Mouse (Mus musculus) heart, postnatal 36 days (tissue): ENCODE results near the gene 3110009E18Rik. TPM values are rescaled to one million over a fixed set of nuclear protein-coding genes. Genes with fewer than 3 reads are reported as not detected.
A peak's percentile ranks its signal among the peaks of the same experiment; 100 is the strongest.

ENCODE experiments used
- DNase-seq, 2 experiments: peaks; one replicate each; pipeline ENCODE4 v3.0.0; 2021 to 2022
- intact Hi-C: fragments of 180-260 bp; cut with DNase I; formaldehyde crosslinking; loops from one replicate; pipeline ENCODE4 v1.15.1; 2025
- total RNA-seq, 2 experiments: library from RNA; stranded (reverse); gene quantifications; 2 replicates each; pipeline ENCODE4 v1.2.3; 2021

3110009E18Rik gene
- total RNA-seq, 2 experiments from 2014 or later = 4.3 to 7.5 TPM

DNA sequence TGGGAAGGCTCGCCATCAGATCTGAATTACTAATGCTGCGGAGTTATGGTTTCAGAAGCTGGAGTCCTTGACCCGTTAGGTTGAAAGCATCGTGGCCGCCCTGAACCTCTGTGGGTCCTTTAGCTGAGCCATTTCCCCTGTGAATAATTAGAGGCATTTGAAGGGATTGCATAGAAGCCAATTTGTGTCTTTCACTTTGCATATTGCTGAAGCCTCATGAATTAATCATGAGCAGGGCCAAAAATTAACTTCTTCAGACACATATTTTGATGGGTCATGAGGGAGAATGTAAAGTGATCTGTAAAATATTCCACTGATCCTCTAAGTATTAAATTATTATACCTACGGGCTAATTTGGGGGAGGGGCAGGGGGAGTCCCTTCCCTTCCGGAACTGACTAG is 66.1 kb downstream of the 3110009E18Rik start:
- DNase-seq = no peak
- intact Hi-C loops = no loop called here

DNA sequence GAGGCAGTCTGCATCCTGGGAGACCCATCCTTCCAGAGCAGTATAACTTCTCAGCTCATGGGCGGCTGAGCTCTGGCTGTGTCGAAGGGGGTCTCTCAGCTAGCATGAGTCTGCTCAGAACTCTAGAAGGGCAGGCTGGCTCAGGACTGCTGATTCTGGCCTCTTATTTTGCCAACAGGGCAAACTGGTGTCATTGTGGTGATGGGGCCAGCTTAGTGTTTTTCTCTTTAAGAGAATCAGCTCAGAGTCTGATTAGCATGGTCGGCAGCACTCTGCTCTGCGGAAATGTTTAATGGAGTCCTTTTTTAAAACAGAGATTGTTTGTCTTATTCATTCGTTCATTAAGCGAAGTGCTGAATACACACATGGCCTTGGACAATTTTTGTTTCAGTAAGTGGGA is 68.2 kb downstream of the 3110009E18Rik start:
- DNase-seq = no peak
- intact Hi-C loops = no loop called here

DNA sequence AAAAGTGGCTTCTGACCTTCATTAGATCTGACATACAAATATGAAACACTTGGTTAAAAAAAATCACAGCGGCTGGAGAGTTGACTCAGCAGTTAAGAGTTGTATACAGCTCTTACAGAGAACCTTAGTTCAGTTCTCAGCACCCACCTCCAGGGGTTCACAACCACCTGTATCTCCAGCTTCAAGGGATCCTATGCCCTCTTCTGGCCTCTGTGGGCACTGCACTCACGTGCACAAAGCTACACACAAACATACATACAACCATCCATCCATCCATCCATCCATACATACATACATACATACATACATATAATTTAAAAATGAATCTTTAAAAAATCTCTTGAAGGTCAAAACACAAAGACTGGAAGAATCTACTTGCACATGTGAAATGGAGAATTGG is 69.3 kb downstream of the 3110009E18Rik start:
- intact Hi-C loops = no loop called here
- no peak for DNase-seq

DNA sequence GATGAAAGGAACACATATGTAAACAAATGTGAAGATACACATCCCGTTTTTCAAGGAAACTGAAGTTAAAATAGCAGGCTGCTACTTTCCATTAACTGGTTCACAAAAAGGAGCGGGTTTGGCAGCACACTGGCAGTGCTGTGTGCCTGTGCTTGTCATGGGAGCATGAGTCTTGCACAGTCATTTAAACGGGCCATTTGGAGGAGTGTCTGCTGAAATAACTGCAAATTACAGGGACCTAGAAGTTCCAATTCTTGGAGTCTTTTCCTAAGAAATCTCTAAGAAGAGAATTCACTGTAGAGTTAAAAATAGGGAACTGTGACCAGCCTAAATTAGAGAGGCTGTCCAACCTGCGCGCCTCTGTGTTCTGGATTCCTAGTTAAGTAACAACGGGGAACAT is 70.0 kb downstream of the 3110009E18Rik start:
- intact Hi-C loops = no loop called here

DNA sequence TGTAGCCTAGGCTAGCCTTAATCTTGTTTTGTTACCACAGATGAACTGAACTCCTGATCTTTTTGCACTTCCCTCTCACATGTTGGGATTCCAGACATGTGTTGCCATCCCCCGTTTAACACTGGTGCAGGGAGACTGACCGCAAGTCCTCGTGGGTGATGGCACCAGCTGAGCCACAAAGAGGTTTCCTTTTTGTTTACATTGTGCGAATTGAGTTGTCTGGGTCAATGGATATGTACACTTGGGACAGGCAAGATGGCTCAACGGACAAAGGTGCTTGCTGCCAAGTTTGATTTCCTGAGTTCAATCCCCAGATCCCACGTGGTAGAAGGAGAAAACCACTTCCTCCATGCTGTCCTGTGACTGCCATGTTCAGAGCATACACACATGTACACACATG is 71.3 kb downstream of the 3110009E18Rik start:
- intact Hi-C loops = no loop called here
- no peak for DNase-seq

More for the DNA sequence above, 70.0 kb downstream of the 3110009E18Rik start:
- no peak for DNase-seq

DNA sequence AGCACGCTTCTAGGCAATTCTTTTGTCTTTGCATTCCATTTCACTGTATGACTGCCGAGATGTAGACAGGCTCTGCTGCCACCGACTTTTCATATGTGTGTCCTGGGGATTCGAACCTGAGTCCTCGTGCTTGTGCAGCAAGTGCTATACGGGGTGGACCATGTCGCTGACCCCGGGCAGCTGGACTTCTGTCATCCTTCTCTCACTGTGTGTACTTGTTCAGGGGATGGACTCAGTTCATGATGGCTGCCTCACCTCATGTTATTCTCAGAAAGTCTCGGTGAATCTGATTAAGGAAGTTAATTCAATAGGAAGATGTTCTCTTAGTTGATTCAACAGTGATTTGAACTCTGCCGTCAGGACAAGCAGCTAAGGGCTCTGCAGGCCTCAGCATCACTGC is 72.6 kb downstream of the 3110009E18Rik start:
- intact Hi-C loops = no loop called here
- no peak for DNase-seq

DNA sequence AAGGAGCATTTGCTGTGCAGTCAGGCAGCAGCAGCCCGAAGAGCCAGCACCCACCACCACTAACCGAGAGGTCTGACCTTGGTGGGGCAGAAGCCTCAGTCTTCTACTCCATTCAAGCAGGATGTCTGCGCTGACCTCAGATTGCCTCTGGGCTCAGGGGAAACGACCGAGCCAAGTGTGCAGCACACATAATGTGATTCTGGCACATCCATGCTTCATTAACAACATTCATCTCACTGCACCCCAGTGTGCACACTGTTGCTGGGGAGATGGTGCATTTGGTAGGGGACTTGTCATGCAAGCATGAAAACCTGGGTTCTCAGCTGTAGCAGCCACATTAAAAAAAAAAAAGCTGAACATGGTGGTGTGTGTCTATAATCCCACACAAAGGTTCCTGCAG is 75.0 kb downstream of the 3110009E18Rik start:
- intact Hi-C loops = loop anchor here (5.0 kb wide), 3 partner anchors 96 to 271 kb away; no protein-coding TSS in a partner anchor

DNA sequence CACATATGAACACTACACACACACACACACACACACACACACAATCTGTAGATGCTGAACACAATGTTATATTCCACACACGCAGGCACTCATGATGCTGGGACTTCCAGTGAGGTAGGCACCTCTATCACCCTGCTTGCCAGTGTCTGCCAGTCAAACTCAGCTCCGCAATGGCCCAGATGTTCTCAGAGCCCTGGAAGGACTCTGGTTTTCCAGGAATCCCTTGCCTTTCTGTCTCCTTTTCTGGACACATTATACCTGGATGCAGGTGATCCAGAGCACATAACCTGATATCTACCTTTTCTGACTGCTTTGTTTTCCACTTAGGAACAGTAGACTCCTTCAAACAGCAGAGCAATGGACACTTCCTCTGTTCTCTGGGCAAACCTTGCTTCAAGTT is 75.7 kb downstream of the 3110009E18Rik start:
- DNase-seq = no peak
- intact Hi-C loops = loop anchor here (1.0 to 5.0 kb wide), 4 partner anchors 96 to 353 kb away; no protein-coding TSS in a partner anchor

More for the DNA sequence above, 75.0 kb downstream of the 3110009E18Rik start:
- no peak for DNase-seq

DNA sequence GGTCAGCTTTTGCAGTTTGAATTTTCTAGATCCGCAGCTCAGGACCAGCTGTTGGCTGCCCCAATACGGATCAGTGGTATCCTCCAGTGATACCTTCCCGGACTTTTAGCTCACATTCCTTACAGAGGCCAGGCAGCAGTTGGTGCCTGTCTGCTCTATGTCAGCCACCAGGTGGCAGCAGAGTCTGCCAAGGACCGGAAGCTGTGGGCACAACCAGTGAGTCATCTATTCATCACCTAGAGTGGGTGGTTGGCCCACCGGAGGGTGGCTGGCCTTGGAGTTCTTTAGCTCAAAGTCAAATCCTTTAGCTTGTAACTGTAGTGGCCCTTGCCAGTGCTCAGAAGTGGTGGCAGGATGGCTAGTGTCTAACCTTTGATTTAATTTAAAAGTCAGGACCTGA is 76.2 kb downstream of the 3110009E18Rik start:
- intact Hi-C loops = loop anchor here (1.0 to 5.0 kb wide), 4 partner anchors 95 to 352 kb away; no protein-coding TSS in a partner anchor
- peak; percentile 68 to 76 for DNase-seq

DNA sequence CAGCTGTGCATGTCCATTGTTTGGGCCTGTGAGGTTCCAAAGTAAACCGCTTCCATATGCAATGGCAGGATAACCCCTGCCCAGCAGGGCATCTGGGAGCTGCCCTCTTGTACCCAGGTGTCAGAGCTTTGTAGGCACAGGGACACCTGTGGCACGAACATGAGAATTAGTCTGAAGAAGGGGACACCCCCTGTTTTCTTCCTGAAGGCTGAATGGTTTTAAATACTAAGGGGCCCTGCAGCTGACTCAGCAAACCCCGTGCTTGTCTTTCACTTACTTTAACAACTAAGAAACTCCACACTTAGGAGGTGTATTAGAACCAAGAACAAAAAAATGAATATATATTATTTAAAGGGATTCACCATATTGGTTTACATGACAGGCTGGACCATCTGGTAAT is 77.2 kb downstream of the 3110009E18Rik start:
- DNase-seq = no peak
- intact Hi-C loops = loop anchor here (5.0 kb wide), 3 partner anchors 94 to 269 kb away; no protein-coding TSS in a partner anchor

DNA sequence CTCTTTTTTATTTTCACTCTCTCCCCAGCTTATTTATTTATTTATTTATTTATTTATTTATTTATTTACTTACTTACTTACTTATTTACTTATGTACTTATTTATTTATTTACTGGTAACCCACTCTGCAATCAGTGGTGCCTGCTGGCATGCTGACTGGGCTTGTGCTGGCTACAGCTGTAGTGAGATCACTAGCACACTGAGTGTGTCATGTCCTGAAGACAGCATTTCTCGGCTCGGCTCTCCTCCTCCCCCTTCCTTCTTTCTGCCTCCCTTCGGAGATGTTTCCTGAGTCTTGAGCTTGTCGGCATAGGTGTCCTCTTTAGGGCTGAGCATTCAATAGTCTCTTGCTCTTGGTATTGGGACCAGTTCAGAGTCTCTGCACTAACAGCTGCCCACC is 78.0 kb downstream of the 3110009E18Rik start:
- intact Hi-C loops = loop anchor here (5.0 kb wide), 3 partner anchors 93 to 268 kb away; no protein-coding TSS in a partner anchor
- no peak for DNase-seq

DNA sequence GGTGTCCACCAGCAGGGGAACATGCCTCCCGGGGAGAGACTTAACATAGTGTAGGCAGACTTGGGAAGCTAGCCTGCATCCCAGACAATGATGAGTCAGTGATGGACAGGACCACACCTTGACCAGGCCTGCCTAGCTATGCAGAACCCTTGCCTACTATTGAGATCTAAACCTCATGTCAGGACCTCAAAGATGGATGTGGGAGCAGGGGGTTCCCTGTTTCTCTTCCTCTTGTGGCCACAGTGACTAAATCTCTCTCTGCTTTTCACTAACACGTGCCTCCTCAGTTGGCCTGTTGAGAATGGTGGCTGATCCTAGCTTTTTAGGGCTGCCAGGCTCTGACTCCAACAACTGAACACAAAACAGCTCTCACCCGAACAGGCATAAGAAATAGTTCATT is 81.6 kb downstream of the 3110009E18Rik start:
- DNase-seq = no peak
- intact Hi-C loops = no loop called here

DNA sequence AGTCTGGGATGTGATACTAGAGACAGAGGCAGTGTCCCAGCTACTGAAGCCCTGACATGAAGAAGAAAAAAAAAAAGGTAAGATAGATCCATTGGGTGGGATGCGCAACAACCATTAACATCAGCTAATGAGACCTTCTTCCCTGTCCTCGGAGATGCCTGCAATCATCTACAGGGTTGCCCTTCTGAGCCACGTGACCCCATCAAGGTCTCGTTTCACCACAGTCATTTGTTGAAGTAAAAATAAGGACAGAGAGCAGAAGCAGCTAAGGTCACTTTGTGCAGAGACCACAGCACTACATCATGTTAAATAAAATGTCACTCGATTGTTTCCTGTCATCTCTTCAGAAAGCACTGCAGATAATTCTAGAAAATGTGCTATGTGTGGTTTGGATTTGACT is 82.8 kb downstream of the 3110009E18Rik start:
- DNase-seq = no peak

DNA sequence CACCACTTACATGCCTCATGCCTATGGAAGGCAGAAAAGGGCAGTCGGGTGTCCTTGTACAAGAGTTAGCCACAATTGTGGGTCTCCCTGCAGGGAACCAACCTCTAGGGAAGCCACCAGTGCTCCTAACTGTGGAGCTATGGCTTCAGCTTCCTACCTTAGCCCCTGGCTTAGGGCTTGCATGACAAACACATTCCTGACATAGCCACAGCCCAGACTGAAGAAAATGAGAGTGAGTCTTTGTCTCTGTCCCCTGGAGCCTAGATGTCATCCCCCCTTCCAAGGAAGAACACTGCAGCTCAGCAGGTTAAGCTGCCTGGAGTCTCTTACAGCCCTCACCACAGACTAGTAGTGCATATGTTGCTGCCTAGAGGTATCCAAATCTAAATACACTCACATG is 83.8 kb downstream of the 3110009E18Rik start:
- intact Hi-C loops = no loop called here
- DNase-seq = no peak

More for the DNA sequence above, 82.8 kb downstream of the 3110009E18Rik start:
- intact Hi-C loops = no loop called here

DNA sequence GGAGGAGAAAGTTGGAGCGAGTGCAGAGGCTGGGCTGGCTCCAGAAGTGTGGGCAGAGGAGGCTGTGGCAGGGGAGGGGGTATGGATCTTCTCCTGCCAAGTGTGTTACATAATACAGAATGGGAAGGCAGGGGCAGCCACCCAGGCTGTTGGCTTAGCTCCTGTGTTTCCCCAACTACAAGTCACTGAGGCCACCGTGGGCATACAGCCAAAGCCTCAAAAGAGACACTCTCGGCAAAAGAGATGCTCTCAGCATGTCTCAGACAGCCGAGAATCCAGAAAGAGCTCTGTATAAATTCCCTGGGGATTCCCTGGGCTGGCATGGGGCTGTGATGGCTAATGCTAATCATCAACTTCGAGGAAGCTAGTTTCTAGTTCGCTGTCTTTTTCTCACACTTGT is 86.6 kb downstream of the 3110009E18Rik start:
- DNase-seq = peak in 1 of 2 experiments; percentile 20
- intact Hi-C loops = no loop called here

DNA sequence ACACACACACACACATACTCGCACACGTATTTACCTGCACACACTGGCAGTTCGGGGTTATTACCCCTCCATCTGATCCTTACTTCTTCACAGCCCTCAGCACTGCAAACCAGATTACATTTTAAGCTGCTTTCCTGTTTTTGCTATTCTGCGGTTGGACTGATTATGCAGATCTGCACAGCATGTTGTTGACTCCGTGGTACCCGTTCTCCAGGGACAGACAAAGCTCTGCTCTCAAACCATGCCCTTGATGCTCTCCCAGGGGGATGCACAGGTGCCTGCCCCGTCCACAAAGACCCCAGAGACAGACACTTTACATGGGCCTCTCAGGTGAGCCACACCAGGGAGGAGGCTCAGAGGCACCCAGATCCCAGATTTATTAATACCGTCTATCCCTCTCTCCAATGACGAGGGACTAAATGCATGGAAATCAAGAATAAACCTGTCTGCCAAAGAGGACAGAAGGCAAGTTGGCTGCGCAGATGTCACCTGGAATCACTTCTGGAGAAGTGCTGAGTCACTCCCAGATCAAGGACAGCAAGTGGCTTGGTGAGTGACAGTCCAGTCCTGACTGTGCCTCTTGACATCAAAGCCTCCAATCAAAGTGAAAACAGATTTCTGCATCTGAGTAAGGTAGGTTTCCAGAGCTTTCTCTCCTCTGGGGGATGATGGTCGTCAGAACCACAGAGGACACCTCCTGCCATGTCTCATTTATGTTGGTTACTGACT is 87.7 kb downstream of the 3110009E18Rik start:
- no peak for DNase-seq
- intact Hi-C loops = no loop called here

DNA sequence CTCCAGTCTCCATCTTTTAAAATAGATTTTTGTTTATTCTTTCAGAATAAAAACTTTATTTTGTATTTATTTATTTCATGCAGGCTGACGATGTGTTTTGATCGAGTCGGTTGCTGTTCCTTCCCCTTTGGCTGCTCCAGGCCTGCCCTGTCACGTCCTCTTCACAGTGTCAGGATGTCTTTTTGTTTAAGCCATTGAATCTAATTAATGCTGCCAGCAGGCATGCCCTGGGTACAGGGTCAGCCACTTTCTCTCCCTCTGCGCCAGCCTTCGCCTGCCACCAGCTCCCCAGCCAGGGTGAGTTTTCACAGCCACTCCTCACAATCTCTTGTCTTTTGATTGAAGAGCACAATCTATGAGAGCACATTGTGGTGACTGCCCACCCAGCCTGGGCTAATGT is 99.9 kb downstream of the 3110009E18Rik start:
- intact Hi-C loops = no loop called here
- no peak for DNase-seq

DNA sequence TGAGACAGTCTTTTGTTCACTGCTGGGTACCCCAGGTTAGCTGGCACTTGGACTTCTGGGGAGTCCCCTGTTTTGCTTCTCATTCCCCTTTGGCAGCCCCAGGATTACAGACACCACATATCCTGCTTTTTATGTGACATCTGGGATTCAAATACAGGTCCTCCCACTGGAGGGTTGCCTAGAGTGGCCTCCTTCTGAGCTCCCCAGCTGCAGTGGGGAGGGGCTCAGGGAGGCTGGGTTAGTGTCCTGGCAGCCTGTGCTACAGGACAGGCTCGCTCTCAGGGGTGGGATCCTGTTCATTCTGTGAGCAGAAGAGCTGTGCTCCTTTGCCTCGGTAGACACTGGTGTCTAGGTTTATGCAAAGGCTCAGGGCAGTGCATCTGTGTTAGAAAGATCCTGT is 100.3 kb downstream of the 3110009E18Rik start:
- no peak for DNase-seq
- intact Hi-C loops = no loop called here

DNA sequence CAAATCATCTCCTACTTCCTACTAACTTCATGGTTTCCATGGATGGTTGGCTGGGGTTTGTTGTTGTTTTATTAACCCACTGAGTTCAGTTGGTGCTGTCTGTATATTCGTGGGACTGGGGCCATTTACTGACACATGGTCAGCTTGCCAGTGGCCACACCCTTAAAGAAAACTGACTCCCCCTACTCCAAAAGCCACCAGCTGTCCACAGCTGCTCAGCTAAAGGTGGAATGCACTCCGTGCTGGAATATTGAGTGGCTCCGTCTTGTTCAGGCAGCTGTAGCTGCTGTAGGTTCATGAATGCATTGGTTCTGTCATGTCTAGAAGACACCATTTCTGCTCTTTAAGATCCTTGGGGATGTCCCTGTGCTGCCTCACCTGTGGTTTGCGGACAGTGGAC is 102.6 kb downstream of the 3110009E18Rik start:
- intact Hi-C loops = no loop called here
- no peak for DNase-seq

DNA sequence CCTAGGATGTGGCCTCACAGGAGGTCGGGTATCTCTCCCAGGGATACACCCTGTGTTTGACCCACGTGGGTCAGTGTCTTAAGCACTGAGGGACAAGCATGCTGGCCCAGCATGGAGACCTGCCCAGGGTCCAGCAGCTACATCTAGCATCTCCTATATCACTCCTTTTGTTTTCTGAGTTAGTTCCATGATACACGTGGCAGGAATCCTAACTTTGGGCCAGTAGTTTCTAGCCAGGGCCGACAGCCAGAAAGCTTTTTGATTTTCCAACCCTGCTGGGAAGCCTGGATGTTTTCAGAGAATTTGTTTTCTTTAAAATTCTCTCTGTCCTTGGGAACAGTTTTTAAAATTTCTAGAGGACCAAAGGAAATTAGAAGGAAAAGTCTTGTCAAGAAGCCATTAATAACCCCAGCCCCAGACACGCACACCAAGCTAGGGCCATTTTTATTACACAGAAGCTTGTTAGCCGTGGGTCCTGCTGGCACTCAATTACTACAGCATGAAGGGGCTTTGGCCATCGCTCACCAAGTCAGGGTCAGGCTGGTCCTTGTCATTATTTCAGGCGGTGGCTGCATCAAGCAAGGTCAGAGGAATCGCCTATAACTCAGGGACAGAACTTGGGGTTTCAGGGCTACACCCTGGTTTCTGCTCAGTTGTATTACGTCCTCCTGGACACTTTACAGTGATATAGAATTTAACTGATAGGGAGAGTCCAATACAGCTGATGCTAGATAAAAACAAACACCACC is 108.9 kb downstream of the 3110009E18Rik start:
- intact Hi-C loops = no loop called here
- DNase-seq = peak; percentile 32 to 43

DNA sequence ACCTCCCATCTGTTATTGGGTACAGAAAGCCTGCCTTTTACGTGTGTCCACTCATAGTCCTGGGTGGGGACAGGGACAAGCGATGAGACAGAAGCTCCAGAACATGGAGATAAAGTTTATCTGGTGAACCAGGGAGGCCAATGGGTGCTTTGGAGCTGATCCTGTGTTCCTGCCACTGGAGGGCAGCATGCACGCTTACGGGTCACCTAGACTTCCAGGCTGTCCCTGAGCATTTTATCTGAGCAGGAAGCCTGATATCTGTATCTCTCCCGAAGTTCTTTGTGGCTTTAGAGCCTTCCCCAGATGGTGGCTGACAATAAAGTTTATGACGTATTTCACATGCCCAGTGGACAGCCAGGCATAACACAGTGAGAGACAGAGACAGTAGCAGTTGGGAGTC is 110.3 kb downstream of the 3110009E18Rik start:
- peak in 1 of 2 experiments; percentile 43 for DNase-seq
- intact Hi-C loops = no loop called here

DNA sequence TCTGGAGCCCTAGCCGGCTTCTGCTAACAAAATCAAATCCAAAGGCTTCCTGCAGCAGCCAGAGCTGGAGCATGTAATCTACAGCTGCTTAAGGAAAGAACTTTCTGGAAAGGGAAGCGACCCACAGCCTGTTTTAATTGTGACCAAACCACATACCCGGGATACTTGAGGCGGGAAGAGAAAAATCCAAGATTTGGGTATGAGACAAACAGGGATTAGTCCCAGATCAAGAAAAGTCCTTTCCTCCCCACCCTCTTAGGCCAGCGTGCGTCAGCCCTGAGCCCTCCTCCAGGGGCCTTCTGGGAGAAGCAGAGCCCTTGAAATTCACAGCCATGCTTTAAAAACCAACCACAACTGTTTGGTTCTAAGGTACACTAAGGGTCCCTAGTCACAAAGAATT is 111.2 kb downstream of the 3110009E18Rik start:
- intact Hi-C loops = no loop called here
- no peak for DNase-seq
